Mouse (Mus musculus): ENCODE results near the gene Fbxo40. TPM values are rescaled to one million over a fixed set of nuclear protein-coding genes. Genes with fewer than 3 reads are reported as not detected.

The Fbxo40 gene
- total and polyA plus RNA-seq, 3 experiments = 1.5 to 3.0 (median 2.2) TPM

- no peak for TF ChIP-seq BHLHE40 (IDR thresholded peaks at IDR 0.05; ENCODE audit: low read depth, low read length)
- TF ChIP-seq NRF1 (IDR thresholded peaks at IDR 0.05; ENCODE audit: low read depth, low read length) = no peak
- TF ChIP-seq MEF2A (IDR thresholded peaks at IDR 0.05; ENCODE audit: borderline replicate concordance, low read depth, low read length) = no peak
- TF ChIP-seq JUND (conservative IDR thresholded peaks at IDR 0.05; ENCODE audit: low read depth, low read length) = no peak
- no peak for TF ChIP-seq CHD1 (IDR thresholded peaks at IDR 0.05; ENCODE audit: low read depth, low read length)
- TF ChIP-seq GABPA (IDR thresholded peaks at IDR 0.05; ENCODE audit: insufficient replicate concordance, low read depth, low read length) = no peak
- TF ChIP-seq ELF1 (IDR thresholded peaks at IDR 0.05; ENCODE audit: low read depth, low read length) = no peak
- no peak for TF ChIP-seq NELFE (IDR thresholded peaks at IDR 0.05; ENCODE audit: low read depth, low read length)
- TF ChIP-seq ZNF384 (IDR thresholded peaks at IDR 0.05; ENCODE audit: low read depth, low read length) = no peak
- TF ChIP-seq USF1 (IDR thresholded peaks at IDR 0.05; ENCODE audit: low read depth, low read length) = no peak
- TF ChIP-seq MYC (IDR thresholded peaks at IDR 0.05; ENCODE audit: low read depth, low read length) = no peak
- no peak for TF ChIP-seq E2F4 (IDR thresholded peaks at IDR 0.05; ENCODE audit: insufficient replicate concordance, low read depth, low read length)
- no peak for TF ChIP-seq MAFK (IDR thresholded peaks at IDR 0.05; ENCODE audit: insufficient replicate concordance, low read length)
- no peak for TF ChIP-seq ZMIZ1 (IDR thresholded peaks at IDR 0.05; ENCODE audit: low read depth, low read length)
- peaks cover 45 to 75% of the 10 kb centered on the region in 2 experiments for H3K36me3 ChIP-seq (replicated peaks in 1 of 2; ENCODE audit: control insufficient read depth in 1 of 2, insufficient read depth in 1 of 2, low read length in 1 of 2)
Observed at GRCm38 (mm10) chr16:37031996-37032395, 41.7 kb upstream of the Fbxo40 start.

GRCm38 (mm10) chr16:37027581-37027980, 37.3 kb upstream of the Fbxo40 start:
- TF ChIP-seq CHD2 (IDR thresholded peaks at IDR 0.05; ENCODE audit: low read length) (no peak), RAD21 (IDR thresholded peaks at IDR 0.05; ENCODE audit: low read depth, low read length) (no peak), ZKSCAN1 (IDR thresholded peaks at IDR 0.05; ENCODE audit: borderline replicate concordance, low read depth, low read length) (no peak), SIN3A (IDR thresholded peaks at IDR 0.05; ENCODE audit: low read length) (no peak), JUND (conservative IDR thresholded peaks at IDR 0.05; ENCODE audit: low read depth, low read length) (no peak), PAX5 (IDR thresholded peaks at IDR 0.05; ENCODE audit: low read length) (no peak), MYC (IDR thresholded peaks at IDR 0.05; ENCODE audit: low read depth, low read length) (no peak), BHLHE40 (IDR thresholded peaks at IDR 0.05; ENCODE audit: low read depth, low read length) (no peak), KAT2A (IDR thresholded peaks at IDR 0.05; ENCODE audit: insufficient replicate concordance, low read length) (no peak), MAZ (IDR thresholded peaks at IDR 0.05; ENCODE audit: low read depth, low read length) (no peak), ZNF384 (IDR thresholded peaks at IDR 0.05; ENCODE audit: low read depth, low read length) (no peak), ETS1 (conservative IDR thresholded peaks at IDR 0.05; ENCODE audit: low read depth, low read length) (no peak), JUN (IDR thresholded peaks at IDR 0.05; ENCODE audit: insufficient read depth, low read depth, low read length) (no peak), SMC3 (IDR thresholded peaks at IDR 0.05; ENCODE audit: low read depth, low read length) (no peak), RCOR1 (conservative IDR thresholded peaks at IDR 0.05; ENCODE audit: low read depth, low read length) (no peak), MXI1 (IDR thresholded peaks at IDR 0.05; ENCODE audit: low read depth, low read length) (no peak), MAX (IDR thresholded peaks at IDR 0.05; ENCODE audit: low read length) (no peak)
- no peak for DNase-seq (ENCODE audit: extremely low read depth)

More at GRCm38 (mm10) chr16:37031996-37032395, 41.7 kb upstream of the Fbxo40 start:
- no peak for DNase-seq (ENCODE audit: extremely low read depth)
- dilution Hi-C loops (cut with MboI; ENCODE audit: extremely low pct_ligation_motif_present, extremely low pct_unique_long_range_greater_than_20kb, low sequenced_read_pairs) = no loop called here
- H3K79me2 ChIP-seq (replicated peaks; ENCODE audit: control insufficient read depth, extremely low read depth, insufficient read depth, poor library complexity, severe bottlenecking) = no peaks in the 10 kb centered on the region
- no peak overlapping the region for H3K27ac ChIP-seq (ENCODE audit: insufficient read depth, low read depth)
- no peaks in the 10 kb centered on the region for H3K9me3 ChIP-seq (replicated peaks; ENCODE audit: low read length)
- H3K9ac ChIP-seq (ENCODE audit: insufficient read depth, low read depth) = no peak overlapping the region
- no peak overlapping the region for H3K4me3 ChIP-seq (replicated peaks in 1 of 3; ENCODE audit: low read depth in 2 of 3, low read length in 2 of 3, poor library complexity in 1 of 3)
- H3K4me2 ChIP-seq (ENCODE audit: insufficient read depth, low read depth, poor library complexity, severe bottlenecking) = no peak overlapping the region
- in situ Hi-C loops (cut with MboI; ENCODE audit: low pct_ligation_motif_present, low pct_unique_long_range_greater_than_20kb, low sequenced_read_pairs) = no loop called here
- H3K4me1 ChIP-seq (ENCODE audit: control insufficient read depth in 1 of 2, insufficient read depth in 2 of 2) = no peaks in the 10 kb centered on the region
- no peaks in the 10 kb centered on the region for H3K27me3 ChIP-seq (replicated peaks)

More at GRCm38 (mm10) chr16:37027581-37027980, 37.3 kb upstream of the Fbxo40 start:
- Histone ChIP-seq H3K27ac (ENCODE audit: insufficient read depth, low read depth) (no peak overlapping the region), H3K27me3 (replicated peaks) (no peaks in the 10 kb centered on the region), H3K36me3 (replicated peaks in 1 of 2; ENCODE audit: control insufficient read depth in 1 of 2, insufficient read depth in 1 of 2, low read length in 1 of 2) (peaks cover 22 to 56% of the 10 kb centered on the region in 2 experiments), H3K9ac (ENCODE audit: insufficient read depth, low read depth) (no peak overlapping the region), H3K9me3 (replicated peaks; ENCODE audit: low read length) (no peaks in the 10 kb centered on the region), H3K4me3 (replicated peaks in 1 of 3; ENCODE audit: low read depth in 2 of 3, low read length in 2 of 3, poor library complexity in 1 of 3) (no peak overlapping the region), H3K4me1 (ENCODE audit: control insufficient read depth in 1 of 2, insufficient read depth in 2 of 2) (no peaks in the 10 kb centered on the region), H3K79me2 (replicated peaks; ENCODE audit: control insufficient read depth, extremely low read depth, insufficient read depth, poor library complexity, severe bottlenecking) (no peaks in the 10 kb centered on the region), H3K4me2 (ENCODE audit: insufficient read depth, low read depth, poor library complexity, severe bottlenecking) (no peak overlapping the region)
- in situ Hi-C loops (cut with MboI; ENCODE audit: low pct_ligation_motif_present, low pct_unique_long_range_greater_than_20kb, low sequenced_read_pairs) (no loop called here), dilution Hi-C loops (cut with MboI; ENCODE audit: extremely low pct_ligation_motif_present, extremely low pct_unique_long_range_greater_than_20kb, low sequenced_read_pairs) (no loop called here)
